Mouse (Mus musculus): ENCODE measurements at regions not wholly inside any gene's neighbourhood (a gene's known extent, or its start where the extent isn't known, plus 50 kb on each side); places are given as distances from the start of the nearest gene placed in this dataset.

GRCm38 (mm10) chr3:39976937-39977336, 554.1 kb upstream of the Intu start:
- intact Hi-C loops (cut with DNase I; ENCODE audit: low total_unique reads): no loop called here
- no peak for DNase-seq

GRCm38 (mm10) chr3:39978916-39979679, 552.0 kb upstream of the Intu start:
- intact Hi-C loops (cut with DNase I; ENCODE audit: low total_unique reads): no loop called here
- no peak for DNase-seq

DNA sequence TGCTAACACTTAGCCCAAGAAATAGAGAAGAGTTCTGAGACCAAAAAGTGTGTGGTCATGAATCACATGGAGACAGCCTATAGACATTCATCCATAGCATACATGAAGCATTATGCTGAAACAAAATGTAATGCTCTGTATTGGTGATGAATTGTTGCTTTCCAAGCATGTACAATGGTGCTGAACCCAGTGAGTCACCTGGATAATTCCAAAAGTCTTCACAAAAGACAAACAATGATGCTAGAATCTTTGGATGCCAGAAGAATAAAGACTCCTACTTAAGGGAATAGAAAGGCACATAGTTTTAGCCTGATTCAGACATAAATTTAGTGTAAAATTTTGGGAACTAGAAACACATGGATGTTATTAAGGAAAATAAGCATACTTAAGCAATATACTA, 548.4 kb upstream of the Intu start:
- DNase-seq: no peak
- intact Hi-C loops (cut with DNase I; ENCODE audit: low total_unique reads): no loop called here

DNA sequence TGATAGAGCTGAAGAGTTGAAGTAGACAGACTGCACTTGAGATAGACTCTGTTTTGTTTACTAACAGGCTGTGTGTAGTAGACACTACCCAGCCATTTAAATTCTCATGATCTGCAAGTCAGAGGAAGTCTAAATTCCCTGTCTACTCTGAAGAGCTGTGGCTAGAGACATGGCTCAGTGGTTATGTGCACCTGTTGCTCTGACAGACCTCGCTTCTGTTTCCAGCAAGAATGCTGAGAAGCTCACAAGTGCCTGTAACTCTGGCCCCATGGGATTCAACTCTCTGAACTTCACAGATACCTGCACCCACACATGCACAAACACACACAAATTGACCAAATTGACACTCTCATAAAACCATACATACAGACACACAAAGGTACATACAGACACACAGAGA, 543.4 kb upstream of the Intu start:
- DNase-seq: no peak
- intact Hi-C loops (cut with DNase I; ENCODE audit: low total_unique reads): no loop called here

- DNase-seq: peak; percentile 14
- intact Hi-C loops (cut with DNase I; ENCODE audit: low total_unique reads): no loop called here
These were observed 532.5 kb upstream of the Intu start for GRCm38 (mm10) chr3:39998628-39999027.

DNA sequence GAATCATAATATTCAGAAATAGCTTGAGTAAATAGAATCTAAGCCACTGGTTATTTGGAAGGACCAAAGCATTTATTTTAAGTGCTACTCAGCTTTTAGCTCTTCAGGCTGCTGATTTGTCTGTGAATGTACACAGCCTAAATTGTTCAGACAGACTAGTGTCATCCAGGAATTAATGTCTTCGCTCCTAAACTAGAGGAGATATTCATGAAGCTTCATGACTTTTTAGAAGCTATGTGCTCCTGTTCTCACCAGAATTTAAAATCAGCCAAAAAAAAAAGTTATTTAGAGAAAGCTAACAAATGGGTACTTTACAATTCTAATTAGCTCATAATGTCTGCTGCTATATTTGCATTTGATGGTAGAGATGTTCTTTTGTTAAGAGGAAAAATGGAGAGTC, 531.2 kb upstream of the Intu start:
- intact Hi-C loops (cut with DNase I; ENCODE audit: low total_unique reads): no loop called here
- no peak for DNase-seq

DNA sequence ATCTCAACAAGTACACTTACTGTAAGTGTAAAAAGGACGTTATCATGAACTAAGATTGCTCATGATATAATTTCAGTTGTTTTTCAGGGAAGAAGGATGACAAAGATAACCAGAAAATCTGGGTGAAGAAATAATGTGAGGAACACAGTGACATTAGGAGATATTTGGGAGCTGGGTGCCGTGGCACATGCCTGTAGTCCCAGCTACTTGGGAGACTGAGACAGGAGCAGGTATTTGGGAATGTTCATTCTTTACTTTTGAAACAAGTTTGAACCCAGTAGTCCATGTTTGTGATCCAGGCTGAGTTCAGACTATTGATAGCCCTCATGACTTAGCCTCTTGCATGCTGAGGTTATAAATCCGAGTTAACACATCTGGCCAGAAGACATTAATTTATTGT, 528.2 kb upstream of the Intu start:
- no peak for DNase-seq
- intact Hi-C loops (cut with DNase I; ENCODE audit: low total_unique reads): no loop called here

DNA sequence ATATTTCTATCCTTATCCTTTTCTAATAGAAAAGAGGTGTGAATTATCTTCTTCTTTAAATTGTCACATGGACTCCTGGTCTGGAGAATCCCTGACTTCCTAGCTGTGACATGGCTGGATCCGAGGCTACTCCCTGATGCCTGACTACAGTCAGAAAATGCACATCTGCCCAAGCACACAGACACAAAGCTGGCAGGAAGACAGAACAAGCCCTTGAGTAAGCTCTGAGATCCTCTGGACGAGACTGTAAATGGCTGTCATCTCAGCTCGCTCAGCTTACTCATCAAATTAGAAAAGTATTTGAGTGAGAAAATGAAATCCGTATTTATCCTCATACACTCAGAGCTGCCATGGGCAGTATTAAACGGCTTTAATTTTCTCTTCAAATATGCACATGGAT, 521.0 kb upstream of the Intu start:
- intact Hi-C loops (cut with DNase I; ENCODE audit: low total_unique reads): no loop called here
- DNase-seq: no peak

DNA sequence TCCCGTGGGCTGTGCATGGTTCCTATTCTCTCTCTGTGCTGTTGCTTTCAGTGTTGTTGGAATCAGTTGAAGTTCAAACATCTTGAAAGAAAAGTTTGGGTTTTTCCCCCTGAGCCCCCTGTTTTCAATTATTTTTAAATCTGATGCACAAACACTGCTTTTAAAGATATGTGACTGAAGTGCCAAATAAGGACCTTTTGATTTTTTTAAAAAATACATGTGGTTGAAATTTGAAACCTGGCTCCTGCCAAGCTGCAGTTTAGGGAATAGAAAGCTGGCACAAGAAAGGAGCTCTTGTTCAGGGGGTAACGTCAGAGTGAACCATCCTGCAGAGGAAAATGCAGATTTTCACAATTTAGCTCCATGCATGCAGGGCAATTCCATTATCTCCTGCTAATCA, 509.4 kb upstream of the Intu start:
- intact Hi-C loops (cut with DNase I; ENCODE audit: low total_unique reads): no loop called here
- DNase-seq: no peak

GRCm38 (mm10) chr3:40027713-40028112, 503.4 kb upstream of the Intu start:
- intact Hi-C loops (cut with DNase I; ENCODE audit: low total_unique reads): no loop called here
- no peak for DNase-seq

- intact Hi-C loops (cut with DNase I; ENCODE audit: low total_unique reads): no loop called here
- no peak for DNase-seq
These were observed 494.9 kb upstream of the Intu start for GRCm38 (mm10) chr3:40036177-40036576.

DNA sequence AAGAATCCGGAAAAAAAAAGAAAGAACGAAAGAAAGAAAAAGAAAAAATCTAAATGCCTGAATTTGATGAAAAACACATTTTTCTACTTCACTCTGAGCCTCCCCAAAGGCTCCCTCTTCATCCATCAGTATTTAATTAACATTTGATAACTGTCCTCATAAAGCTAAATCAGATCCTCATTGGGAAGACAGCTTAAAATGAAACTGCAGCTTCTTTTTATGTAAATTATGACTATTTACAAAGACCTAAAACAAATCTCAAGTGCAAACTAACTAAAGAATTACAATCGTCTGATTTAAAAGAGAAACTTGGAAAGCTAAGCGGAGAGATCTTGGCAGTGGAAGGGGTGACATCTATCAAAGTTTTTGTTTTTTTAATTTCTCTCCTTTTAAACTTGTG, 481.4 kb upstream of the Intu start:
- DNase-seq: no peak
- intact Hi-C loops (cut with DNase I; ENCODE audit: low total_unique reads): no loop called here

DNA sequence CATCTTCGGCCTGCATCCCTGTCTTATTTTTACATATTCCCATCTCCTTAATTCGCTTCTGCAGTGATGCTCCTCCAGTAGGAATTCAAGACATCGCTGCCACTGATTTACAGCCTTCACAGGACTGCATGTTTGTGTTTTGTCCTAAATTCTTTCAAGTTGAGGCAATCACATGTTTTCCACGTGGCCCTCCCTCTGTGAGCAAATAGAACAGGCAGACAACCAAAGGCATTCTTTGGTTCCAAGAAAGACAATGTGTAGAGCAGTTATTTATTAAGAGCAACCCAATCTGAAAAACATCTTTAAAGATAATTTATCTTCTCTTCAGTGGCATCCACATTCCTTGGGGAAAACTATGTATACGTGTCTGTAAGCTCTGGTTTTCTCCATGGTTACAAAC, 472.8 kb upstream of the Intu start:
- intact Hi-C loops (cut with DNase I; ENCODE audit: low total_unique reads): no loop called here
- peak; percentile 4 for DNase-seq

DNA sequence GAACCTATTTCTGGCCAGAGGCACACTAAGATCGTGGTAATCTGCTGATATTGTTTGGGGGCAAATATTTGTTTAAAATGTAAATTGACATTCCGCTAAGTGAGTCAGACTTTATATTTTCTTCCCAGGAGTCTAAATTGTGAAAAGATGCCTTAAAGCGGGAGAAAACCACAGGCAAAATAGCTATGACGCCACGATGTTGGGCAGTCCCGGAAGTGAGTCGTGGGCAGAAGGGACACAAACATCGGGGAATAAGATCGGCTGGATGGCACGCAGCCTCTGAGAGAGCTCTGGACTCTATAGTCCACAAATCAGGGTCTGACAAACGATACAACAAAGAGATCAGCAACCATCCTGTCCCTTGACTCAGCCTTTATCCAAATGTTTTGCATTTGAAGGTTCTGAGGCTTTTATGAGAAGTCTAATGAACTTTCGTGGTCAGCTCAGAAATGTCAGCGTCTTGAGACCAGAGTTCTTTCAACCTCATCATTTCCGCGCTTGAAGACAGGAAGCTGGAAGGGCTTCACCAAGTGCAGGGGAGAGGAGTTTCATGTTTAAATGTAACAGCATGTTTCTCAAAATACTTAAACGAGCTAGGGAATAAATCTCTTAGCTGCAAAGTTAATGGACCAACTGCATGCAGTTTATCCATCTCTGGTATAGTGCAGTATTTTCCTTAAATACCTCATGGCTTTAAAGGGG, 472.2 kb upstream of the Intu start:
- no peak for DNase-seq

GRCm38 (mm10) chr3:40070137-40070667, 460.9 kb upstream of the Intu start:
- DNase-seq: no peak
- intact Hi-C loops (cut with DNase I; ENCODE audit: low total_unique reads): no loop called here

More for the DNA sequence above, 472.2 kb upstream of the Intu start:
- intact Hi-C loops (cut with DNase I; ENCODE audit: low total_unique reads): no loop called here

DNA sequence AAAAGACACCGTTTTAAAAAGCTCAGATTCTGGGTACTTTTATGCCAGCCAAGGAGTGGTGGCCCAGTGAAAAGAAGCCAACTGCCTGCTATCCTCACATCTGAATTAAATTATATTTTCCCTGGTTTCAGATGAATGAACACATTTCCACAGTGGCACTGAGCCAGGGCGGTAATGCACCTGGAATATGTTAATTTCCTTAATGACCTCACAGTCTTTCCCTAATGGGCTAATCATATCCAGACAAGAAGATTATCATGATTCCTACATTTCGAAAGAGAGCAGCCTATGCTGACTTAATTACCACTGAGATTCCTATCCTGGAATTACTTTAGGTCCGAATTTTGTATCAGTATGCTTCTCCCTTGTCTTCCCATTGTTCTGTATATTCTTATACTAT, 454.3 kb upstream of the Intu start:
- DNase-seq: no peak
- intact Hi-C loops (cut with DNase I; ENCODE audit: low total_unique reads): no loop called here

DNA sequence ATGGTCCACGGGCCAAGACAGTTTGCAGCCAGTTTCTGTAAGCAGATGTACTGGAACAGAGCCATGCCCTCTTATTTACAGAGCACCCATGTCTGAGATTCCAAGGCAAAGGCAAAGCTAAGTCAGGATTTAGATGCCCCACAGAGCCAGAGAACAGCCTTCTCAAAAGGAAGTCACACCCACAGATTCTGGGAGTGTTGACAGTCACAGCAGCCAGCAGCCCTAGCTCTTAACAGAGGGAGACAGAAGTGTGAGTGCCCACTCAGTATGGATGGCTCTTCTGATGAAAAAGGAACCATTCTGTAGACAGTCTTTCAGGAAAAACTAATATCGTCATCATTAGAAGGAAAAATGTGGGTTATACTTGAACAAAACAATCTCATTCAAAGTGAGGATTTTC, 446.0 kb upstream of the Intu start:
- DNase-seq: no peak
- intact Hi-C loops (cut with DNase I; ENCODE audit: low total_unique reads): no loop called here

GRCm38 (mm10) chr3:40091773-40092343, 439.2 kb upstream of the Intu start:
- intact Hi-C loops (cut with DNase I; ENCODE audit: low total_unique reads): no loop called here
- no peak for DNase-seq

DNA sequence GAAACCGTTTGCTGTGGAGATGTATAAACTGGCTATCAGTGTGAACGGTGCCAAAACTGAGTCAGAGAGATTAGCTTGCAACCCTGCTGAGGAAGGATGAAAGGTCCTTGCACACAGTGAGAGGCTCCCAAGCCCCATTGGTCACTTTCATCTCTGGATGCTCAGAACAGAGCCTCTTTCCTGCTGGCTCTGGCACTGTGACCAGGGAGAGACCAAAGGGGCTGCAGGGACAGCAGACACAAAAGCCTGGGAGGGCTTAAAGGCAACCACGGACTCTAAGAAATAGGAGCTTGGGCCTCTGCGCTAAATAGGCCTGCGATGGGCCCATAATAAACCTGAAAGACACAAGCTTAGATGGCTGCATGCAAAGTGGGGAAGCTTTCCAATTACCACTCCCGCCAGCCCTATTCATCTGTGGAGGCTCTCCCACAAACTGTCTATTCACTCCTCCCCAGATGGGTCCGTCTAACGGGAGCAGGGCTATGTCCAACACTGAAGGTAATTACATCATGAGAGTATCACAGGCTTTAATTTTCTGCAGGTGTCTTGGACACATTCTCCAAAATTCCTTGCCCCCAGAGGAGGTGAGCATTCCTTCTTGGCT, 438.2 kb upstream of the Intu start:
- intact Hi-C loops (cut with DNase I; ENCODE audit: low total_unique reads): no loop called here
- no peak for DNase-seq

DNA sequence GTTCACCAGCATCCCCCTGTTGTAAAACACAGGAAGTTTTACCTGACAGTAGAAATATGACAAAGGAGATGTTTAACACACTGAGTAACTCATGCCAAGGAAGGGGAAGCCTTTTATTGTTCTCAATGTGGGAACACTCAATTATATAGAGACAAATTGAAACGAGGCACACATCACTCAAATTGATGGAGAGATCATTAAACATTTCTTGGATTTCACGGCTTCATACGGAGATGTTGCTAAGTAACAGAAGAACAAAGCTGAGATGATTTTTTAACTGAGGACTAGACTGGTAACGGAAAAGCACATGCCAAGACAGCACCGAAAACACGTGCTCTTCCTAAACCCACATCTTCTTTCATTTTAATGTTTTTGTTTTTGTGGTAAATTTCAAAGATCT, 437.0 kb upstream of the Intu start:
- intact Hi-C loops (cut with DNase I; ENCODE audit: low total_unique reads): no loop called here

More for the DNA sequence above, 437.0 kb upstream of the Intu start:
- no peak for DNase-seq

All from gastrocnemius, postnatal 14 days (tissue).